10 mouse cellular contexts compared by ENCODE assay signal in genomic region chr13:99391417-99391816, GRCm38 (mm10). TPM values are rescaled to one million over a fixed set of nuclear protein-coding genes. Genes with fewer than 3 reads are reported as not detected.
DNase-seq lines count a peak whose midpoint lies in the region; ATAC-seq lines count a peak whose summit lies in the region.
"Had no signal": no experiment of that assay in that cellular context is flagged by ENCODE, and none has a peak within 500 bp of the region (broad histone marks: within the 10 kb centered on the region; RNA-seq: fewer than 3 reads in every experiment).

No protein-coding gene starts in this region.

- no peaks in the 10 kb centered on the region for H3K27me3 ChIP-seq in hindbrain, embryonic 13.5 days
- no peaks in the 10 kb centered on the region for H3K27me3 ChIP-seq in hindbrain, embryonic 10.5 days (ENCODE audit: insufficient read depth, poor library complexity, severe bottlenecking)
- H3K27me3 ChIP-seq in neural tube, embryonic 15.5 days (replicated peaks): no peaks in the 10 kb centered on the region
- H3K27me3 ChIP-seq: neural tube, embryonic 13.5 days had no signal

- H3K4me2 ChIP-seq in hindbrain, embryonic 13.5 days: no peak overlapping the region
- H3K4me2 ChIP-seq in neural tube, embryonic 15.5 days: no peak overlapping the region
- H3K4me2 ChIP-seq: neural tube, embryonic 13.5 days had no signal

- DNase-seq in hindbrain, embryonic 10.5 days (ENCODE audit: low spot score): no peak
- peak; percentile 69 for DNase-seq in MN1 (ENCODE audit: low spot score)
- DNase-seq in cerebellum, adult 11 months: peak; percentile 65
- peak; percentile 80 for DNase-seq in gastrocnemius, postnatal 25 days
- DNase-seq in spleen, postnatal 4 days (ENCODE audit: low spot score in 2 of 2): no peak

- H3K4me1 ChIP-seq in hindbrain, embryonic 13.5 days (replicated peaks): peaks cover 18% of the 10 kb centered on the region
- H3K4me1 ChIP-seq in hindbrain, embryonic 10.5 days (replicated peaks): peaks cover 16% of the 10 kb centered on the region
- peaks cover 16% of the 10 kb centered on the region; the same call in 1 of the 2 replicates for H3K4me1 ChIP-seq in neural tube, embryonic 15.5 days

- 77% methylated on average over 3 of the region's 3 CpGs for WGBS in hindbrain, embryonic 13.5 days
- 89% methylated on average over 3 of the region's 3 CpGs for WGBS in hindbrain, embryonic 10.5 days
- 78% methylated on average over 3 of the region's 3 CpGs for WGBS in neural tube, embryonic 15.5 days

- no peaks in the 10 kb centered on the region for H3K9me3 ChIP-seq in hindbrain, embryonic 13.5 days
- H3K9me3 ChIP-seq in hindbrain, embryonic 10.5 days: no peaks in the 10 kb centered on the region
- no peaks in the 10 kb centered on the region for H3K9me3 ChIP-seq in neural tube, embryonic 15.5 days (replicated peaks)
- H3K9me3 ChIP-seq: G1E; neural tube, embryonic 13.5 days had no signal

- H3K9ac ChIP-seq in hindbrain, embryonic 13.5 days: no peak overlapping the region
- no peak overlapping the region for H3K9ac ChIP-seq in neural tube, embryonic 15.5 days (replicated peaks)
- H3K9ac ChIP-seq: neural tube, embryonic 13.5 days had no signal

- no peaks in the 10 kb centered on the region for H3K36me3 ChIP-seq in hindbrain, embryonic 13.5 days
- H3K36me3 ChIP-seq in hindbrain, embryonic 10.5 days: peaks cover 8% of the 10 kb centered on the region; the same call in 1 of the 2 replicates
- no peaks in the 10 kb centered on the region for H3K36me3 ChIP-seq in neural tube, embryonic 15.5 days
- H3K36me3 ChIP-seq: neural tube, embryonic 13.5 days had no signal

- 0 out of 2 replicates have a peak overlapping the region, but pooled peaks have one; percentile 9 for H3K27ac ChIP-seq in hindbrain, embryonic 13.5 days
- no peak overlapping the region for H3K27ac ChIP-seq in hindbrain, embryonic 10.5 days
- 0 out of 2 replicates have a peak overlapping the region, but pooled peaks have one; percentile 23 for H3K27ac ChIP-seq in neural tube, embryonic 15.5 days (replicated peaks)
- H3K27ac ChIP-seq: neural tube, embryonic 13.5 days had no signal

- H3K4me3 ChIP-seq in hindbrain, embryonic 13.5 days: no peak overlapping the region
- no peak overlapping the region for H3K4me3 ChIP-seq in hindbrain, embryonic 10.5 days
- no peak overlapping the region for H3K4me3 ChIP-seq in neural tube, embryonic 15.5 days (replicated peaks)
- H3K4me3 ChIP-seq: neural tube, embryonic 13.5 days had no signal

- ATAC-seq in hindbrain, embryonic 13.5 days (ENCODE audit: low FRiP score): no peak
- no peak for ATAC-seq in neural tube, embryonic 15.5 days (ENCODE audit: low FRiP score)
- ATAC-seq in megakaryocyte, adult 5-6 weeks (ENCODE audit: poor library complexity, severe bottlenecking): no peak

RNA-seq across cellular contexts. Expression of gene Mrps27, which starts 46.8 kb away (rescaled TPM):
- 35.7 and 41.1 TPM in 2 replicates for polyA plus RNA-seq in hindbrain, embryonic 13.5 days (2015; fragmentation: Nextera tagmentation; extraction: Ambion mirVana)
- polyA plus RNA-seq in hindbrain, embryonic 10.5 days (2016; fragmentation: Nextera tagmentation; extraction: Ambion mirVana): 68.3 and 74.1 TPM in 2 replicates
- total RNA-seq in gastrocnemius, postnatal 25 days (2021): 10 to 100 TPM; 25.8 to 30.8 TPM
- 40.9 and 47.3 TPM in 2 replicates for polyA plus RNA-seq in neural tube, embryonic 15.5 days (2015; fragmentation: Nextera tagmentation; extraction: Ambion mirVana)
- 7.9 and 8.6 TPM in 2 replicates for total RNA-seq in megakaryocyte, adult 5-6 weeks (2015)
- total RNA-seq in megakaryocyte, adult 5-6 weeks (2017): 6.2 and 11.4 TPM in 2 replicates

RNA-seq across cellular contexts. Expression of gene Ptcd2, which starts 46.9 kb away (rescaled TPM):
- polyA plus RNA-seq in hindbrain, embryonic 13.5 days (2015; fragmentation: Nextera tagmentation; extraction: Ambion mirVana): 52.0 and 53.5 TPM in 2 replicates
- 50.2 and 51.8 TPM in 2 replicates for polyA plus RNA-seq in hindbrain, embryonic 10.5 days (2016; fragmentation: Nextera tagmentation; extraction: Ambion mirVana)
- total RNA-seq in gastrocnemius, postnatal 25 days (2021): 10 to 100 TPM; 27.6 to 30.3 TPM
- 57.1 and 59.6 TPM in 2 replicates for polyA plus RNA-seq in neural tube, embryonic 15.5 days (2015; fragmentation: Nextera tagmentation; extraction: Ambion mirVana)
- 36.4 and 46.1 TPM in 2 replicates for total RNA-seq in megakaryocyte, adult 5-6 weeks (2015)
- 52.1 and 53.7 TPM in 2 replicates for total RNA-seq in megakaryocyte, adult 5-6 weeks (2017)

Comparison
In these comparisons a context has a peak if more than half of its experiments do, and no peak if none do; other contexts are left out.
1. DNase-seq: peak in MN1 (single experiment), cerebellum, adult 11 months (single experiment) and gastrocnemius, postnatal 25 days (single experiment); none in hindbrain, embryonic 10.5 days (single experiment) and spleen, postnatal 4 days (0 of 2).